Mouse (Mus musculus) liver, embryonic 14.5 days (tissue): ENCODE data around the gene Gng7.

ENCODE experiments used
- CTCF ChIP-seq: IDR thresholded peaks from 2 replicates; pipeline ENCODE4 v1.5.1; 2016; ENCODE audit warnings: antibody characterized with exemption, low read depth, control low read depth
- EP300 ChIP-seq: IDR thresholded peaks from 2 replicates; pipeline ENCODE4 v1.6.1; 2016; ENCODE audit warnings: antibody characterized with exemption, low read depth

DNA sequence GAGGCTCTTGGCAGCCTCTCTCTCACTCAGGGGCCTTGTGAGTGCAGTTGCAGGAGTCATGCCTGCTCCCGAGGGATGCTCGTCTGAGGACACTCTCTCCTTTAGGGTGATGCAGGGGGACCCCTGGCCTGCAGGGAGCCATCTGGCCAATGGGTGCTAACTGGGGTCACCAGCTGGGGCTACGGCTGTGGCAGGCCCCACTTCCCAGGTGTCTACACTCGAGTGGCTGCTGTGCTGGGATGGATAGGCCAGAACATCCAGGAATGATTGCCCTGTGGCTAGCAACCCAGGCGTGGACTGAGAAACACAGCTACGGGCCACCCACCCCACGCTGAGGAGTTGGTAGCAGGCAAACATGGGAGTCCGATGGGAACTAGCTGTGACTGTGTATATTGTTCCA lies 115.7 kb downstream of the Gng7 start:
- no peak for TF ChIP-seq CTCF
- TF ChIP-seq EP300, result no peak
